Mouse (Mus musculus) embryonic facial prominence, embryonic 10.5 days (tissue): Measurements from ENCODE around the gene Rufy1. TPM values are rescaled to one million over a fixed set of nuclear protein-coding genes. Genes with fewer than 3 reads are reported as not detected.
A peak's percentile ranks its signal among the peaks of the same experiment; 100 is the strongest.

ENCODE experiments used
- DNase-seq: peaks from one replicate; pipeline ENCODE4 v3.0.0-alpha.2; 2017; ENCODE audit warnings: low spot score
- H3K27ac ChIP-seq: fragments of 300-500 bp; sonication (generic); replicated peaks from 2 replicates; pipeline ENCODE4 v1.5.1; 2016; ENCODE audit warnings: mild to moderate bottlenecking
- H3K27me3 ChIP-seq: fragments of 300-500 bp; sonication (generic); replicated peaks from 2 replicates; pipeline ENCODE4 v1.6.1; 2016; ENCODE audit warnings: low read depth, mild to moderate bottlenecking; ENCODE audit not compliant: poor library complexity, severe bottlenecking
- H3K36me3 ChIP-seq: fragments of 300-500 bp; sonication (generic); replicated peaks from 2 replicates; pipeline ENCODE4 v1.6.1; 2016; ENCODE audit warnings: mild to moderate bottlenecking, moderate library complexity
- H3K4me1 ChIP-seq: fragments of 300-500 bp; sonication (generic); 2 replicates; pipeline ENCODE4 v1.6.1; 2016
- H3K4me3 ChIP-seq: fragments of 300-500 bp; sonication (generic); 2 replicates; pipeline ENCODE4 v1.5.1; 2016; ENCODE audit warnings: mild to moderate bottlenecking, moderate library complexity
- H3K9me3 ChIP-seq: fragments of 300-500 bp; sonication (generic); 2 replicates; pipeline ENCODE4 v1.6.1; 2016; ENCODE audit warnings: mild to moderate bottlenecking
- WGBS: fragments of 180-500 bp; shearing (Covaris S2); methylation state at CpG from one replicate; pipeline ENCODE4 v1.1.7; 2016; 5-methylcytosine and 5-hydroxymethylcytosine counted together
- polyA plus RNA-seq: library from polyadenylated mRNA; unstranded; fragments of >200 nt; fragmentation: Nextera tagmentation; extraction: Ambion mirVana; gene quantifications from 2 replicates; pipeline ENCODE4 v1.2.1, GENCODE M21; 2016

Gene Rufy1
- polyA plus RNA-seq, 1 experiment from 2014 or later, result 27.0 TPM

DNA sequence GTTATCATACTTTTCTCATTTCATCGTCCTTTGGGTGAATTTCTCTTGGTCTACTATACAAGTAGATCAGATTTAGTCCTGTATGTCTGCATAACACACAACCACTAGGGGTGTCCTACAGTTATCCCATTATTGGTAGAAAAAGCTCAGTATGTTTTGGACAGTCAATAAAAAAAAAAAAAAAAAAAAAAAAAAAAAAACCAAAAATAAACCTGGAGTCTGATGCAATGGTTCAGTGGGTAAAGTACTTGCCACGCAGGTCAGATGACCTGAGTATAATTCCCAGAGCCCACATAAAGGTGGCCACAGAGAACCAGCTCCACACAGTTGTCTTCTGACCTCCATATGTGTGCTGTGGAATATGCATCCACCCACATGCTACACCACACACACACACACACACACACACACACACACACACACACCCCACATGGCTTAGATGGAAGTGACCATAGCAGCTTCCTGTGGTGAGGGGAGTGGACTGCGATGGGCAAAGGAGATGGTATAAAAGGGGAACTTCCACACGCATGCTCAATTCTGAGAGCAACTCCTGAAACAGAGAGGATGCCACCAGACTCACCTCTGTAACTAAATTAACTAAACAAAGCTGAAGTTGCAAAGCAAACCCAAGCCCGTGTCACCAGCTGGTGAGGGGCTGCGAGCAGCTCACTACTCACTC lies 15.2 kb downstream of the Rufy1 start:
- no peak overlapping the region for H3K4me3 ChIP-seq
- DNase-seq, result no peak
- 91% methylated on average over 6 of the region's 6 CpGs for WGBS
- no peak overlapping the region for H3K27ac ChIP-seq
- H3K36me3 ChIP-seq, result peaks cover 68% of the 10 kb centered on the region
- no peaks in the 10 kb centered on the region for H3K4me1 ChIP-seq
- no peaks in the 10 kb centered on the region for H3K9me3 ChIP-seq
- H3K27me3 ChIP-seq, result no peaks in the 10 kb centered on the region

DNA sequence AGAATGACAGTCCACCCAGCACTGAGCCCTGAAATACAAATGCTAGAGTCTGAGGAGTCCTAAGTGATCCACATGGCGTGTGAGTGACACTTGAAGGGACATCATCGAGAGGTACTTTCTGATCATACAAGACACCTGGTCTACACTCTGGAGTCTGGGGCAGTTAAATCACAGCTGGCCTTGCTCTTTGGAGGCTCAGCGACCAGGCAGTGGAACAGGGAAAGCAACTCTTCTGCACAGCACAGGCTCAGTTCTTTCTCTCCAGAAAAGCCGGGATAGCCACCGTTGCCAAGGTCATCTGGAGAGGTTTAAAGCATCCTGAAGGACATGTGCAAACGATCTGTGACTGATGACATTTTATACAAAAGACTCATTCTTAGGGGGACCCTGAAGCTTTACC lies 23.7 kb downstream of the Rufy1 start:
- Histone ChIP-seq H3K4me1 (peaks cover 7% of the 10 kb centered on the region; the same call in 1 of the 2 replicates), H3K9me3 (no peaks in the 10 kb centered on the region), H3K27me3 (no peaks in the 10 kb centered on the region), H3K4me3 (no peak overlapping the region), H3K36me3 (peaks cover 83% of the 10 kb centered on the region), H3K27ac (0 out of 2 replicates have a peak overlapping the region, but pooled peaks have one; percentile 11)
- WGBS, result 56% methylated on average over 6 of the region's 6 CpGs
- DNase-seq, result no peak

DNA sequence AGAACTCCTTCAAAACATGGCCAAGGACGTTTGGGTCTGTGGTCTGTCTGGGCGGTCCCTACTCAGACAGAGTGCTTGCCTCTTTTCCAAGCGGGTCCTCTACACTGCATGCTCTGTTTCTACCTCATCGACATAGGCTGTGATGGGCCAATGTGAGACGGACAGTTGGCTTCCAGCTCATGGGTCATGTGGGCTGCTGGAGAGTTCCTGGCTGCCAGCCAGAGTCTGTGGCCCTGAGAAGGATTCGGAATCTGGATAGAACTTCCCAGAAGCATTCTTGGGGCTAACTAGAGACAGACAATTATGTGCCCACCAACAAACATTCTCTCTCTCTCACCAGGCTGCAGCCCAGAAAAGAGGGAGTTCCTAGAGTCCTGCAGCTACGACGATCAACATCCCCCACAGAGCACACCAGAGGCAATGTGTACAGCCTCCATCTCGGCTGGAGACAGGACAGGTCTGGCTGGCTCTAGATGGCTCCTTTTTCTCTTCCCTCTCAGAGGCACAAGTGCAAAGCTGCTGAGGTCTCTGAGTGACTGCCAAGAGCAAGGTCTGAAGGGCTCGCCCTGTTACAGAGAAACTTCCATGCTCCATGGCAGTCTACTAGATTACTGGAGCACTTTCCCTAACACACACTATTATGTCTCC lies 27.4 kb downstream of the Rufy1 start:
- no peaks in the 10 kb centered on the region for H3K27me3 ChIP-seq
- no peaks in the 10 kb centered on the region for H3K9me3 ChIP-seq
- no peak for DNase-seq
- H3K36me3 ChIP-seq, result peaks cover 87% of the 10 kb centered on the region
- H3K27ac ChIP-seq, result no peak overlapping the region
- peaks cover 7% of the 10 kb centered on the region; the same call in 1 of the 2 replicates for H3K4me1 ChIP-seq
- H3K4me3 ChIP-seq, result no peak overlapping the region
- WGBS, result 86% methylated on average over 10 of the region's 10 CpGs

DNA sequence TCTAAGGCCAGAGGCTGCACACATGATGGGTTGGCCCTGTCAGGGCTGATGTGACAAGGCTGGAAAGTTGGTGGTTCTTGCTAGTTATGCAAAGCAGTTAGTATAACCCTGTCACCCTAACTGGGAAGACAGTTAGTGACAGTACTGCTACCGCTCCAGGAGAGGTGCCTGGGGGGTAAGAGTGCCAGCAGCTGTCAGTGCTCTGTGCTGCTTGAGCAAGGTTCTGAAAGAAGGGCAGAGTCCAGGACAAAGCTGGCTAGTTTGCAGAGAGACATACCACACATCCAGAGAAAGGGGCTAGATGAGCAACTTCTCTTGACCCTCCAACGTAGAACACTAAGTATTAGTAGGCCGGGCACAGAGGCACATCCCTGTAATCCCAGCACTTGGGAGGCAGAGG lies 28.4 kb downstream of the Rufy1 start:
- WGBS, result 91% methylated on average over 3 of the region's 3 CpGs

DNA sequence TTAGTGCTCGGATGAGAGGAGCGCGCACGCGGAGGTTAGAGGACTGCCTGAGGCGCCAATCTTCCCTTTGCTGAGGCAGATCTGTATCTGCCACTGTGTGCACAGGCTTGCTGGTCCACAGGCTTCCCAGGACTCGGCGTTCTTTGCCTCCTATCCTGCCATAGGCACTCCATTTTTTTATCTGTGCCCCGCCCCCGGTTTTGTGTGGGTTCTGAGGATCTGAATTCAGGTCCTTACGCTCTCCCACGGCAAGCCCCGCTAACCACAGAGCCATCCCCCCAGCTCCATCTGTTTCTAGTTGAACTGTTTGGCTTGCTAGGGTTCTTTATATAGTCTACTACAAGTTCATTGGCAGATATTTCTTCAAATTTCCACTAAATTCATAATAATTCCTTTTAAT lies 32.1 kb downstream of the Rufy1 start:
- H3K36me3 ChIP-seq, result peaks cover 94% of the 10 kb centered on the region
- DNase-seq, result no peak
- no peaks in the 10 kb centered on the region for H3K4me1 ChIP-seq
- 87% methylated on average over 13 of the region's 13 CpGs for WGBS
- H3K9me3 ChIP-seq, result no peaks in the 10 kb centered on the region
- H3K27me3 ChIP-seq, result no peaks in the 10 kb centered on the region
- no peak overlapping the region for H3K27ac ChIP-seq
- no peak overlapping the region for H3K4me3 ChIP-seq

More for the DNA sequence above, 28.4 kb downstream of the Rufy1 start:
- Histone ChIP-seq H3K4me3 (no peak overlapping the region), H3K27me3 (no peaks in the 10 kb centered on the region), H3K27ac (no peak overlapping the region), H3K36me3 (peaks cover 93% of the 10 kb centered on the region), H3K9me3 (no peaks in the 10 kb centered on the region), H3K4me1 (peaks cover 6% of the 10 kb centered on the region; the same call in 1 of the 2 replicates)
- no peak for DNase-seq

DNA sequence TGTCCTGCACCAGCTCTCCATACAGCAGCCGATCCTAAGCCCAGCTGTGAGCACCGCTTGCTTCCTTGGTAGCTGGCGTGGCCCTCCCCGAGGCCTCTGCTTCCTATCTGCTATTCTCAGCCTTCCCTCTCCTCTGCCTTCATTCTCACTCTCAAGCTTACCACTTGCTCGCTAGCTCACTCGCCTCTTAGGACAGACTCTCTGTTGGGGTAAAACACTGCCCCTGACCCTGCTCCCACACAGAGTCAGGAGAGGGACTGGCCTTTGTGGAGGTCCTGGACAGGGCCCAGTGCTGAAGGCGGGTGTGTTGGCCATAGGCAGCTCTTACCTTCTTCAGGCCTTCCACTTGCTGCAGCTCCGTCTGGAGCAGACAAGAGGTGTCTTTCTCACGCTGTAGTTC lies 33.6 kb downstream of the Rufy1 start:
- H3K4me1 ChIP-seq, result no peaks in the 10 kb centered on the region
- WGBS, result 81% methylated on average over 9 of the region's 9 CpGs
- no peak overlapping the region for H3K27ac ChIP-seq
- H3K4me3 ChIP-seq, result no peak overlapping the region
- peaks cover 93% of the 10 kb centered on the region for H3K36me3 ChIP-seq
- no peaks in the 10 kb centered on the region for H3K9me3 ChIP-seq
- no peaks in the 10 kb centered on the region for H3K27me3 ChIP-seq
- no peak for DNase-seq

DNA sequence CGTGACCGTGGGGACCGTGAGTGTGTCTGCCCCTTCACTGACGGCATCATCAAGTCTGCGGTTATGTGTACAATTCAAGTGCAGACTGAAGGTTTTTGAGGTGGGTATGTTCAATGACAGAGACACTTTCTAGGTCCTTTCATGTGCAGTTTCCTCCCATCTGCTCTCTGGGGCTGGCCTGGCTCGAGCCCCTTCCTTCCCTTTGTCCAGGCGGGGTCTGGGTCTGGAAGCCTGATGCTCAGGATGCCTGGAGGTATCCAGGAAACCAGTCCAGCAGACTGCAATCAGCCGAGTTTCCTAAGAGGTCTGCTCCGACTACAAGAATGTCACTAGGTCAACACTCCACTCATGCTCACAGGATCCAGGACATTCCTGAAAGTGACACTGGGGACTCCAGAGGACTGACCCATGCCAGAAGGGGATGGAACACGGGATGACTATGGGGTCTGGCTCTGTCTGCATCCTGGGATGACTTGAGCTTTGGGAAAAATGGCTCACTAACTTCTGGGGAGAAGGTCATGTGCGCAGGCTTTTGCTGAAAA lies 34.1 kb downstream of the Rufy1 start:
- no peak overlapping the region for H3K27ac ChIP-seq
- H3K27me3 ChIP-seq, result no peaks in the 10 kb centered on the region
- no peaks in the 10 kb centered on the region for H3K9me3 ChIP-seq
- H3K4me3 ChIP-seq, result no peak overlapping the region
- no peaks in the 10 kb centered on the region for H3K4me1 ChIP-seq
- no peak for DNase-seq
- WGBS, result 80% methylated on average over 11 of the region's 11 CpGs
- H3K36me3 ChIP-seq, result peaks cover 93% of the 10 kb centered on the region

DNA sequence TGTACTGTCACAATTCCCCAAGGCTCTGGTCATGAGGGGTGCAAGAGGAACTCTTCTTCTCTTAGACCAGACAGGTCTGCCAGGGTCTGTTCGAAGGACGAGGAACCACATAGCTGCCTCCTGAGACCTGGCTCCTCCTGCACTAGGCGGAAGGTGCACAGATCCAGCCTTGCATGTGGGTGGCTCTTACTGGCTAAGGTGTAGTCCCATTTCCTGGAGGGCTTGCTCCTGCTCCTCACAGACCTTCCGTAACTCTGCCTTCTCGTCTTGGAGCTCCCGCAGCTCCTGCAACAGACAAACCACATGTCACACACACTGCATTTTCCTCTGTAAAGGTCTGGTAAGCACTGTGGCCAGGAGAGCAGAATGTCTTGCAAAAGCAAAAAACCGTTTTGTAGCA lies 36.2 kb downstream of the Rufy1 start:
- Histone ChIP-seq H3K36me3 (peaks cover 93% of the 10 kb centered on the region), H3K4me1 (no peaks in the 10 kb centered on the region), H3K27me3 (no peaks in the 10 kb centered on the region), H3K9me3 (no peaks in the 10 kb centered on the region), H3K4me3 (no peak overlapping the region), H3K27ac (no peak overlapping the region)
- WGBS, result 89% methylated on average over 7 of the region's 7 CpGs
- DNase-seq, result no peak

DNA sequence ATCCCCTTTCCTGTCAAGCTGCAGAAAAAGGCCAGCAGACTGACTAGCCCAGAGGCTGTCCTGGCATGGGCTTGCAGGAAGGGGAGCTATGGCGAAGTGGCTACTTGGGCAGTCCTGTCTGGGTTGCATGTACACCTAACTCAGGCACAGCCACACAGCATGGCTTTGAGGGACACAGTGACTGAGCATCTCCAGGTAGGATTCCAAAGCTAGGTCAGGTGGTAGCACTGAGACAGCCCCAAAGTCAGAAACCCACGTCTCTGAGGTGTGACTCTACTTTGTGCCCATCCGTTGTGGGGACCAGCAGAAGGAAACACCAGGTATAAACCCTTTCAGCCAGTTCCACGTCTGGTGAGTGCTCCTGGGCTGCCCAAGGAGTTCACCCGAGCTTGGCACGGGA lies 37.6 kb downstream of the Rufy1 start:
- Histone ChIP-seq H3K4me1 (no peaks in the 10 kb centered on the region), H3K27me3 (no peaks in the 10 kb centered on the region), H3K36me3 (peaks cover 89% of the 10 kb centered on the region), H3K9me3 (no peaks in the 10 kb centered on the region), H3K27ac (no peak overlapping the region), H3K4me3 (no peak overlapping the region)
- WGBS, result 91% methylated on average over 6 of the region's 6 CpGs
- DNase-seq, result no peak

DNA sequence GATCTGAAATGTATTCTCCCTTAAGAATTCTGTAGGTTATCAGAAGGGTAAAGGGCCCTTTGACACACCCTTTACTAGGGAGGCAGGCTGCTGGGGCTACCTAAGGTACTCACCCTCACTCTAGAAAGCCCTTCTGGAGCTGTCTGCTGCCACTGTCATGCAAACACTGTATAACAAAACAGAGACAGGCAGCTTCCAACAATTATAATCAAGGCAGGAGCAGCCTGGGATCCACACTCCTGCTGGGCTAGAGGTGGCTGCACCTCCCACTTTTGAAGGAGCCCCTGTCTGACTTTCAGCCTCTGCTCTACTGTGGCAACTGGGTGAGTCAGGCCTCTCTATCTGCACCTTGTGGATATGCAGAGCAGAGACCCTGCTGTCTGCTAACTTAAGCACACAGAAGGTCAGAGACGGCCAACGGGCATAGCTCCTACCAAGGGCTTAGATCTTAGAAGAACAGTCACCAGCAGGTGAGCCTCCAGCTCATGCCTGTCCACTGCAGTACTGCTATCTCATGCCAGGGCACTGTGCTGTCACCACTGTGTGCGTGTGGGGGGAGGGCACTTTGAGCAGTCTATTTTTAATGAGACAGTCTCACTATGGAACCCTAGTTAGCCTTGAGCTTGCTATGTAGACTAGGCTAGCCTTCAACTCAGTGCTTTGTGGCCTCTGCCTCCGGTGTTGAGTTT lies 39.5 kb downstream of the Rufy1 start:
- Histone ChIP-seq H3K36me3 (peaks cover 89% of the 10 kb centered on the region), H3K4me1 (no peaks in the 10 kb centered on the region)
- DNase-seq, result no peak

DNA sequence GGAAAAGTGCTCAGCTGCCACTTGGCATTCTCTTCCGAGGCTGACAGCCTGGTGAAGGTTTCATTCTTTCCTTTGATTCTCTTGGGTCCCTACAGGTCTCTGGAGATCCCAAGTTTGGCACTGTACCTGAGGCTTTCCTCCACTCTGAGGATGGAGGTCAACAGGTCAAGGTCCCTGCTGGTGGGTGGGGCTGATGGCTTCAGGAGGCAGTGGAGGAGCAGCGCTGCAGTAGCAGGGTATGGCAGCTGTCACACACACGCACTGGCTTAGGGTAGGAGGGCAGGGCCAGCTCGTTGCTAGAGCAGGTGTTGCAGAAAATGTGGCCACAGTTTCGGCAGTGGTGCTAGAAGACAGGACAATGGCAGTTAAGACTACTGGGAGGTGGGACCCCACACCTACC lies 41.3 kb downstream of the Rufy1 start:
- Histone ChIP-seq H3K4me1 (no peaks in the 10 kb centered on the region), H3K4me3 (no peak overlapping the region), H3K36me3 (peaks cover 96% of the 10 kb centered on the region), H3K27me3 (no peaks in the 10 kb centered on the region), H3K27ac (no peak overlapping the region), H3K9me3 (no peaks in the 10 kb centered on the region)
- no peak for DNase-seq
- 80% methylated on average over 5 of the region's 5 CpGs for WGBS

More for the DNA sequence above, 39.5 kb downstream of the Rufy1 start:
- 81% methylated on average over 4 of the region's 4 CpGs for WGBS
- H3K27ac ChIP-seq, result no peak overlapping the region
- no peak overlapping the region for H3K4me3 ChIP-seq
- H3K9me3 ChIP-seq, result no peaks in the 10 kb centered on the region
- no peaks in the 10 kb centered on the region for H3K27me3 ChIP-seq

DNA sequence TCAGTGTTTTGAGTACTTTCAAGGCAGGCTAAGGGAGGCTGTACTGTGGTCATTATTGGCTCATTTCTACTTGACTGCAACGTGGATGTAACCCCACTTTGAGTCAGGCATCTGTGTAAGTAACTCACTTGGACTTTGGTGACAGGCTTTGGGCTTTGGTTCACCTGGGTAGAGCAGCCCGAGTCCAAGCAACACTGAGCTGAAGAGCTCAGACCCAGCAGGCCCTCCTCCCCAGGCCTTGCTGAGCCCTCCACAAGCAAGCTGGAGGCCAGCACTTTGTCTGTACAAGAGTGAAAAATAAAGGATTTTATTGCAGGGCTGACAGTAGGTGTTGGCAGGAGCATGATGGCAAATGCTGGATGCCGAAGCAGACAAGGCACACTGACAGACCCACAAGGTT lies 41.9 kb downstream of the Rufy1 start:
- no peak for DNase-seq
- Histone ChIP-seq H3K27ac (no peak overlapping the region), H3K4me1 (no peaks in the 10 kb centered on the region), H3K4me3 (no peak overlapping the region), H3K9me3 (no peaks in the 10 kb centered on the region), H3K27me3 (no peaks in the 10 kb centered on the region), H3K36me3 (peaks cover 96% of the 10 kb centered on the region)
- 77% methylated on average over 3 of the region's 3 CpGs for WGBS
